Mouse (Mus musculus) embryonic facial prominence, embryonic 12.5 days (tissue): ENCODE results near the gene Gm8126. TPM values are rescaled to one million over a fixed set of nuclear protein-coding genes. Genes with fewer than 3 reads are reported as not detected.
"Not testable (repeated sequence)": the region's sequence is repeated elsewhere in the genome, so short reads cannot be mapped to it uniquely, and the experiment has no call there.

Experiments
- ATAC-seq: fragments of 200-750 bp; cut with Nextera tagmentation; 2 replicates; pipeline ENCODE4 v1.8.0; 2017; ENCODE audit not compliant: insufficient number of reproducible peaks, insufficient read depth, low FRiP score, low TSS enrichment
- H3K27ac ChIP-seq: fragments of 300-500 bp; sonication (generic); 2 replicates; pipeline ENCODE4 v1.5.1; 2016; ENCODE audit warnings: mild to moderate bottlenecking
- H3K27me3 ChIP-seq: fragments of 300-500 bp; sonication (generic); 2 replicates; pipeline ENCODE4 v1.6.1; 2016; ENCODE audit warnings: mild to moderate bottlenecking, moderate library complexity
- H3K36me3 ChIP-seq: fragments of 300-500 bp; sonication (generic); 2 replicates; pipeline ENCODE4 v1.6.1; 2016; ENCODE audit warnings: mild to moderate bottlenecking
- H3K4me1 ChIP-seq: fragments of 300-500 bp; sonication (generic); 2 replicates; pipeline ENCODE4 v1.6.1; 2016
- H3K4me2 ChIP-seq: fragments of 300-500 bp; sonication (generic); replicated peaks from 2 replicates; pipeline ENCODE4 v1.6.1; 2016; ENCODE audit warnings: mild to moderate bottlenecking, moderate library complexity
- H3K4me3 ChIP-seq: fragments of 300-500 bp; sonication (generic); 2 replicates; pipeline ENCODE4 v1.5.1; 2016; ENCODE audit warnings: mild to moderate bottlenecking
- H3K9ac ChIP-seq: fragments of 300-500 bp; sonication (generic); 2 replicates; pipeline ENCODE4 v1.6.1; 2016; ENCODE audit warnings: mild to moderate bottlenecking, moderate library complexity
- H3K9me3 ChIP-seq: fragments of 300-500 bp; sonication (generic); 2 replicates; pipeline ENCODE4 v1.6.1; 2016; ENCODE audit warnings: mild to moderate bottlenecking, moderate library complexity
- WGBS: fragments of 180-500 bp; shearing (Covaris S2); methylation state at CpG from one replicate; pipeline ENCODE4 v1.1.7; 2016; 5-methylcytosine and 5-hydroxymethylcytosine counted together
- polyA plus RNA-seq: library from polyadenylated mRNA; unstranded; fragments of >200 nt; fragmentation: Nextera tagmentation; extraction: Ambion mirVana; gene quantifications from 2 replicates; pipeline ENCODE4 v1.2.1, GENCODE M21; 2016

Gm8126 gene
- not detected in 2 replicates for polyA plus RNA-seq

- H3K9ac ChIP-seq, H3K4me1 ChIP-seq, H3K36me3 ChIP-seq, H3K4me3 ChIP-seq, ATAC-seq, H3K4me2 ChIP-seq, H3K27me3 ChIP-seq, H3K9me3 ChIP-seq, H3K27ac ChIP-seq: not testable (repeated sequence)
- 93% methylated on average over 3 of the region's 4 CpGs for WGBS
These were observed at the start of gene Gm8126 for GRCm38 (mm10) chr14:43258349-43258748. TSS of gene Gm8126 (plus strand) at chr14:43258649.

- not testable (repeated sequence) for ATAC-seq, H3K4me1 ChIP-seq, H3K9me3 ChIP-seq, H3K27ac ChIP-seq, H3K36me3 ChIP-seq, H3K4me3 ChIP-seq, H3K9ac ChIP-seq, H3K4me2 ChIP-seq, H3K27me3 ChIP-seq
- WGBS, result 91% methylated on average over 4 of the region's 4 CpGs
These were observed 23.2 kb upstream of the Gm8126 start, which contains the start of gene Gm8122 for GRCm38 (mm10) chr14:43235204-43235603. TSS of gene Gm8122 (minus strand) at chr14:43235304.

- not testable (repeated sequence) for ATAC-seq, H3K4me3 ChIP-seq, H3K27me3 ChIP-seq, H3K9ac ChIP-seq, H3K27ac ChIP-seq, H3K4me1 ChIP-seq, H3K4me2 ChIP-seq, H3K9me3 ChIP-seq, H3K36me3 ChIP-seq
These were observed 20.7 kb upstream of the Gm8126 start for GRCm38 (mm10) chr14:43237769-43238168.

- not testable (repeated sequence) for H3K4me3 ChIP-seq, H3K9me3 ChIP-seq
These were observed 8.8 kb upstream of the Gm8126 start for GRCm38 (mm10) chr14:43249611-43250170.

GRCm38 (mm10) chr14:43250549-43251253, 7.7 kb upstream of the Gm8126 start:
- 35% methylated on average over 5 of the region's 6 CpGs for WGBS
- H3K9ac ChIP-seq, H3K4me3 ChIP-seq, H3K27me3 ChIP-seq, H3K4me2 ChIP-seq, ATAC-seq, H3K4me1 ChIP-seq, H3K27ac ChIP-seq, H3K36me3 ChIP-seq, H3K9me3 ChIP-seq: not testable (repeated sequence)

More at GRCm38 (mm10) chr14:43249611-43250170, 8.8 kb upstream of the Gm8126 start:
- H3K27me3 ChIP-seq, H3K4me2 ChIP-seq, H3K27ac ChIP-seq, H3K4me1 ChIP-seq, H3K36me3 ChIP-seq, H3K9ac ChIP-seq, ATAC-seq: not testable (repeated sequence)
- WGBS, result 8% methylated on average over 11 of the region's 12 CpGs

GRCm38 (mm10) chr14:43256511-43256910, 1.9 kb upstream of the Gm8126 start:
- not testable (repeated sequence) for H3K4me1 ChIP-seq, H3K9ac ChIP-seq, ATAC-seq, H3K9me3 ChIP-seq, H3K36me3 ChIP-seq, H3K4me3 ChIP-seq, H3K4me2 ChIP-seq, H3K27me3 ChIP-seq, H3K27ac ChIP-seq
- 64% methylated on average over 1 of the region's 1 CpGs for WGBS

GRCm38 (mm10) chr14:43263421-43263820, 5.0 kb downstream of the Gm8126 start:
- H3K4me2 ChIP-seq, H3K27ac ChIP-seq, ATAC-seq, H3K9me3 ChIP-seq, H3K27me3 ChIP-seq, H3K4me1 ChIP-seq, H3K4me3 ChIP-seq, H3K9ac ChIP-seq, H3K36me3 ChIP-seq: not testable (repeated sequence)
- 90% methylated on average over 3 of the region's 3 CpGs for WGBS

GRCm38 (mm10) chr14:43268521-43269084, 10.2 kb downstream of the Gm8126 start:
- not testable (repeated sequence) for H3K4me2 ChIP-seq, H3K4me3 ChIP-seq, H3K27me3 ChIP-seq, H3K27ac ChIP-seq, ATAC-seq, H3K4me1 ChIP-seq, H3K9ac ChIP-seq, H3K36me3 ChIP-seq, H3K9me3 ChIP-seq
- 72% methylated on average over 2 of the region's 2 CpGs for WGBS

GRCm38 (mm10) chr14:43269211-43269610, 10.8 kb downstream of the Gm8126 start:
- H3K36me3 ChIP-seq, result not testable (repeated sequence)

GRCm38 (mm10) chr14:43273161-43273560, 14.7 kb downstream of the Gm8126 start:
- not testable (repeated sequence) for H3K9ac ChIP-seq, H3K4me2 ChIP-seq, ATAC-seq, H3K36me3 ChIP-seq, H3K9me3 ChIP-seq, H3K27ac ChIP-seq, H3K27me3 ChIP-seq, H3K4me3 ChIP-seq, H3K4me1 ChIP-seq
- 60% methylated on average over 1 of the region's 1 CpGs for WGBS

More at GRCm38 (mm10) chr14:43269211-43269610, 10.8 kb downstream of the Gm8126 start:
- ATAC-seq, H3K9me3 ChIP-seq, H3K4me1 ChIP-seq, H3K4me2 ChIP-seq, H3K27ac ChIP-seq, H3K4me3 ChIP-seq, H3K9ac ChIP-seq, H3K27me3 ChIP-seq: not testable (repeated sequence)
- WGBS, result 81% methylated on average over 3 of the region's 3 CpGs

GRCm38 (mm10) chr14:43274986-43275511, 16.6 kb downstream of the Gm8126 start, which contains the start of gene Gm9732:
TSS of gene Gm9732 (plus strand) at chr14:43275036.
- H3K4me2 ChIP-seq, H3K9me3 ChIP-seq, H3K4me1 ChIP-seq, H3K27me3 ChIP-seq, H3K36me3 ChIP-seq, H3K4me3 ChIP-seq, H3K27ac ChIP-seq, ATAC-seq, H3K9ac ChIP-seq: not testable (repeated sequence)
- 84% methylated on average over 8 of the region's 8 CpGs for WGBS

- not testable (repeated sequence) for H3K4me1 ChIP-seq, H3K9me3 ChIP-seq, ATAC-seq, H3K9ac ChIP-seq, H3K4me3 ChIP-seq, H3K36me3 ChIP-seq, H3K4me2 ChIP-seq, H3K27me3 ChIP-seq, H3K27ac ChIP-seq
- 88% methylated on average over 1 of the region's 1 CpGs for WGBS
These were observed 17.3 kb downstream of the Gm8126 start for GRCm38 (mm10) chr14:43275752-43276151.
